Mouse (Mus musculus): Measurements from ENCODE around the gene Gm11096. TPM values are rescaled to one million over a fixed set of nuclear protein-coding genes. Genes with fewer than 3 reads are reported as not detected.

Gm11096 gene
- polyA plus RNA-seq, 1 experiment from 2014 or later, result not detected

DNA sequence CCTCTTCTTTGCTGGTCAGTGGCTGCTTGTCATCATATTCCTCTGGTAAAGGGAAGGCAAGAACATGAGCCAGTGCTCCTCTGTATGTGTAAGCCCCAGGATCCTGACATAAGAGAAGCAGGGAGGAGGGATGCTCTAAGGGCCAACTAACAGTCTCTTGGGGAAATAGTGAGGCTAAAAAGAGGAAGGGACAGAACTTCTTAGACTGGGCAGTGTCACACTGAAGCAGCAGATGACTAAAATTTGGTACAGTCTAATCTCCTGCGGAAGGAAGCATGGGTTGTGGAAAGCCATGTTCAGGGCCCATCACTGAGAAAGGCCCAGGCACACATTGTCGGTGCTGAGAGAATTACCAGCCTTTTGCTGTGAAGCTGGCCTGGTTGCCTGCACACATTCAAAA is 8.8 kb upstream of the Gm11096 start:
- no peak for DNase-seq (ENCODE audit: low spot score)
- H3K27me3 ChIP-seq (ENCODE audit: insufficient read depth, poor library complexity, severe bottlenecking), result no peaks in the 10 kb centered on the region
- H3K4me3 ChIP-seq, result no peak overlapping the region
- no peaks in the 10 kb centered on the region for H3K9me3 ChIP-seq
- H3K4me1 ChIP-seq (replicated peaks), result peaks cover 12% of the 10 kb centered on the region; the same call in 1 of the 2 replicates
- H3K27ac ChIP-seq, result no peak overlapping the region
- 83% methylated on average over 2 of the region's 2 CpGs for WGBS
- no peaks in the 10 kb centered on the region for H3K36me3 ChIP-seq

DNA sequence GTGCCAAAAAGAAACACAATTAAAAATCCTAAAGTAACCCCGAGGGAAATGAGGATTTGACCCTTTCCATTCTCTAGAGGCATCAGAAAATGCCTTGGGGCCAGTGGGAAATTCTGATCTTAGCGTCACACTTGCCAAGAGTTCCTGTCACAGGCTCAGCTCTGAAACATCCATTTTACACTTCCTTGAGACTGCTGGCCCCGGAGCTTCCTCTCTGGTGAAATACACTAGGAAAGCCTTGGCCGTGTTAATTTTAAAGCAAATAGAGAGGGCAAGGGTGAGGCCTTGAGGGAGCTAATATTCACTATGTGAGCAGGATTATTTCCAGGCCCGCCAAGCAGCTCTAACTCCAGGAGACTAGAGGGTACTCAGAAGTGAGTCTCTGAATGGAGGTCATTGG is 8.4 kb upstream of the Gm11096 start:
- no peaks in the 10 kb centered on the region for H3K36me3 ChIP-seq
- H3K4me3 ChIP-seq, result no peak overlapping the region
- peaks cover 12% of the 10 kb centered on the region; the same call in 1 of the 2 replicates for H3K4me1 ChIP-seq (replicated peaks)
- no peaks in the 10 kb centered on the region for H3K9me3 ChIP-seq
- 54% methylated on average over 5 of the region's 5 CpGs for WGBS
- peak; percentile 34 for DNase-seq (ENCODE audit: low spot score)
- no peaks in the 10 kb centered on the region for H3K27me3 ChIP-seq (ENCODE audit: insufficient read depth, poor library complexity, severe bottlenecking)
- H3K27ac ChIP-seq, result no peak overlapping the region

DNA sequence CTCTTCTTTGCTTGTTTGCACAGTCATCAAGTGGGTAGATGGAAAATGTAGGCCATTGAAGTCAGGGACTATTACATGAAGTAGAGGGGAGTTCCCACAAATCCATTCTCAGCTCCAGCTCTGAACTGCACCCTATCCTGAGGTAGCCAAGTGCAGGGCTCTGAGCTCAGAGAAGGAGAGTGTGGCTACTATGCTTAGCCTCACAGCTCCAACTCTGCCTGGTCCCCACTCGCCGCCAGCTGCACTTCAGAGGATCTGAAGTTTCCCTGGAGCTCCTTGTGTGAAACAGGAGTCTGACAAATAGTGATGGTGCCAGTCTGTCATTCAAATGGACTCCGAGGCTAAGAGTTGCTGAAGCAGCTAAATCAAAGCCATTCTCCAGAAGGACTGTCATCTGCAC is 13.7 kb downstream of the Gm11096 start:
- no peaks in the 10 kb centered on the region for H3K27me3 ChIP-seq (ENCODE audit: insufficient read depth, poor library complexity, severe bottlenecking)
- no peaks in the 10 kb centered on the region for H3K36me3 ChIP-seq
- WGBS, result 58% methylated on average over 3 of the region's 3 CpGs
- H3K9me3 ChIP-seq, result no peaks in the 10 kb centered on the region
- no peaks in the 10 kb centered on the region for H3K4me1 ChIP-seq (replicated peaks)
- H3K27ac ChIP-seq, result no peak overlapping the region
- DNase-seq (ENCODE audit: low spot score), result no peak
- H3K4me3 ChIP-seq, result no peak overlapping the region

DNA sequence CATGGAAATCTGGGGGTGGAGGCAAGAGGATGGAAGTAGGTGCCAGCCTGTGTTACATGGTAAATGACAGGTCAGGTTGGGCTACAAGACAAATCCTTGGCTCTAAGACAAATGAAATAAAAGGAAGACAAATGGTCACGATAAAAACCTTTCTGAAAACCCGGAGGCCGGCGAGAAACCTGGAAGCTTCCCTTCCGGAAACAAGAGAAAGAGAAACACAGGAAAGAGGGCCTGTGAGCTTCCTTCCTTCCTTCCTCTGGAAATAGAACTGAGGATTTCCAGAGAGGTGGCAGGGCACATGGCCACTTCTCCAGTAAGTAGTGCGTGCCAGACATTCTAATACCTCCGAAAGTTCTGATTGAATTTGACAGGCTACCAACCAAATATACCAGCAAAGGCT is 14.4 kb downstream of the Gm11096 start:
- H3K9me3 ChIP-seq, result no peaks in the 10 kb centered on the region
- DNase-seq (ENCODE audit: low spot score), result no peak
- no peaks in the 10 kb centered on the region for H3K27me3 ChIP-seq (ENCODE audit: insufficient read depth, poor library complexity, severe bottlenecking)
- 88% methylated on average over 7 of the region's 7 CpGs for WGBS
- no peak overlapping the region for H3K4me3 ChIP-seq
- no peak overlapping the region for H3K27ac ChIP-seq
- no peaks in the 10 kb centered on the region for H3K36me3 ChIP-seq
- no peaks in the 10 kb centered on the region for H3K4me1 ChIP-seq (replicated peaks)

DNA sequence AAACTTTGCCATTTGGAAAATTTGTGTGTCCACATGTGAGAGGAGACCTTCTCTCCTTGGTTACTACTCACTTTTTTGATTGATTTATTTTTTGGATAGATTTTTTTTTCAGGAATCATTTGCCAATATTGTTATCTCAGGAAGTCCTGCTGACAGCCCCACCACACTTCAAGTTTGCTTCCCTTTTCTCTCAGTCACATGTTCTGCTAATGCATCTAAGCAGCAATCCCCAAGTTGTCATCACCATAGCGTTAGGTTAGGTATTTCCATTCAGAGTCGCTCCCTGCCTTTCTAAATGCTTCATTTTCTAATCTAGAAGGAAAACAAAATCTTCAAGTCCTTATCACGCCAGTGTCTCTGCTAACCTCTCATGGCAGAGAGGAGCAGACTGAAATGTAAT is 17.8 kb downstream of the Gm11096 start:
- H3K9me3 ChIP-seq, result no peaks in the 10 kb centered on the region
- DNase-seq (ENCODE audit: low spot score), result no peak
- H3K27me3 ChIP-seq (ENCODE audit: insufficient read depth, poor library complexity, severe bottlenecking), result no peaks in the 10 kb centered on the region
- H3K27ac ChIP-seq, result no peak overlapping the region
- H3K4me3 ChIP-seq, result no peak overlapping the region
- WGBS, result 71% methylated on average over 3 of the region's 3 CpGs
- no peaks in the 10 kb centered on the region for H3K4me1 ChIP-seq (replicated peaks)
- H3K36me3 ChIP-seq, result no peaks in the 10 kb centered on the region

DNA sequence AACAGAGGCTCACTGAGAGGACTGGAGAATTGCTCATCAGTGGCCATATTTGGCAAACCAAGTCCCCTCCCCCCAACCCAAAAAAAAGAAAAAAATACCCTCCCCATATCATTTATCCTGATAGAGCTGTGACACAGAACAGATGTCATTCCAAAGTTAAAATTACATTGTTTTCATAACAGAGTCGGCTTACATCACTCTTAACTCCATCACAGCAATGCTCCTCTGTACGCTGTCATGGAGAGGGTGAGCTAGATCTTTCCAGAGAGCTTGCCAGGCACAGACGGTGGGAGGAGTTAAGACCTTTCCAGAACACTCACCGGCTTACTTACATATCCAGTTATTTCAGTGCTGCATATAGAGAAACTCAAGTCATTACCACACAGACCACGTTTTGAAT is 27.4 kb downstream of the Gm11096 start:
- Histone ChIP-seq H3K4me1 (replicated peaks) (no peaks in the 10 kb centered on the region), H3K9me3 (no peaks in the 10 kb centered on the region), H3K27ac (no peak overlapping the region), H3K27me3 (ENCODE audit: insufficient read depth, poor library complexity, severe bottlenecking) (no peaks in the 10 kb centered on the region), H3K4me3 (no peak overlapping the region), H3K36me3 (no peaks in the 10 kb centered on the region)
- 88% methylated on average over 5 of the region's 5 CpGs for WGBS
- DNase-seq (ENCODE audit: low spot score), result no peak

DNA sequence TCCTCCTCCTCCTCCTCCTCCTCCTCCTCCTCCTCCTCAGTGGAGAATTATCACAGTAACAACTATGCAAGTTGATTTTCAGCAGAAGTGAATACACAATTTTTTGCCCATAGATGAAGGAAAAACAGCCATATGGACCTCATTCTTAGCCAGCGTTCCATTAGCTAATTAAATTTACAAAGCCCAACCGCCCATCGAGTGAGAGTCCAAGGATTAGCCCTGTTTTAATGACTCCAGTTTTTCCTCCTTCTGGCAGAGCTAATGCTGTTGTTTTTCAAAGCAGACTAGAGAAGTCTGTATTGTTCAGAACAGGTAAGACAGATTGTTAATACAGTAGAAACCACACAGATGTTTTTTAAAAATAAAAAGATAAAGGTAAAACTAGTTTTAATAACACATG is 31.8 kb downstream of the Gm11096 start:
- H3K4me3 ChIP-seq, result no peak overlapping the region
- no peak overlapping the region for H3K27ac ChIP-seq
- DNase-seq (ENCODE audit: low spot score), result no peak
- WGBS, result 76% methylated on average over 3 of the region's 3 CpGs
- no peaks in the 10 kb centered on the region for H3K36me3 ChIP-seq
- no peaks in the 10 kb centered on the region for H3K4me1 ChIP-seq (replicated peaks)
- no peaks in the 10 kb centered on the region for H3K9me3 ChIP-seq
- H3K27me3 ChIP-seq (ENCODE audit: insufficient read depth, poor library complexity, severe bottlenecking), result no peaks in the 10 kb centered on the region

DNA sequence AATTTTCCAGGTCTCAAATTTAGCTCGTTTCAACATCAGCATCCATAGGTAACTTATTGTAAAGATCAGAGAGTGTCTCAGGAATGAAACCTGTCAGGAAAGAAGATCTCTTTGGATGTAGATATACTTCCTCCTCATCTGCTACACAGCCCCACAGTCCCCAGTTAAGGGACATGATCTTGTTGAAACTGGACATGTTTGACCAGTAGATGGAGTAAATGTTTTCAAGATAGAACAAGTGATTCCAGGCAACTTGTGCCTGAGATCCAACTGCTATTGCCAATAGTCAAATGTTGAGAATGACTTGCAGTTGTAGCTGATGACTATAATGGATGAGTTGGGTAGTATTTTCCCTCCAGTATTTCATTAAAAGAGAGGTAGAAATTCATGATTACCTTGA is 35.9 kb downstream of the Gm11096 start:
- peaks cover 15% of the 10 kb centered on the region for H3K4me1 ChIP-seq (replicated peaks)
- 83% methylated on average over 1 of the region's 1 CpGs for WGBS
- no peaks in the 10 kb centered on the region for H3K36me3 ChIP-seq
- no peak overlapping the region for H3K4me3 ChIP-seq
- no peaks in the 10 kb centered on the region for H3K27me3 ChIP-seq (ENCODE audit: insufficient read depth, poor library complexity, severe bottlenecking)
- no peaks in the 10 kb centered on the region for H3K9me3 ChIP-seq
- no peak overlapping the region for H3K27ac ChIP-seq
- DNase-seq (ENCODE audit: low spot score), result no peak

DNA sequence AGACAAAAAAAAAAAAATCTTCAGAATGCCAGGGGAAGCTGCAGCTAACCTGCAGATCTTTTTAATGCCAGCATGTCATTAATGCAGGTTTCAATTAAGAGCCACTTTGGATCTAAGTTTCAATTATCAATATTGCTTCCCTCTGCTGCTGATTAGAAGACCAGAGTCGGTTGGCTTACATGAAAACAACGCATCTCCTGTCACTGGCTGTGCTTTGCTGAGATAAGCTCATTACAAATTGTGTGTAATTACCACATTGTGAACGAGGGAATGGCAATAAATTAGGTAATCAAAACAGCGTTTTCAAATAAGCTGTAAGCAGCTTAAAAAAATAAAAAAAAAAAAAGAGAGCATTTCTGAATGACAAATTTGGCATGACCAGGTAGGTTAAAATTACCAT is 38.2 kb downstream of the Gm11096 start:
- 83% methylated on average over 4 of the region's 4 CpGs for WGBS
- Histone ChIP-seq H3K4me1 (replicated peaks) (peaks cover 18% of the 10 kb centered on the region), H3K36me3 (no peaks in the 10 kb centered on the region), H3K27me3 (ENCODE audit: insufficient read depth, poor library complexity, severe bottlenecking) (no peaks in the 10 kb centered on the region), H3K27ac (no peak overlapping the region), H3K4me3 (no peak overlapping the region), H3K9me3 (no peaks in the 10 kb centered on the region)
- DNase-seq (ENCODE audit: low spot score), result no peak

DNA sequence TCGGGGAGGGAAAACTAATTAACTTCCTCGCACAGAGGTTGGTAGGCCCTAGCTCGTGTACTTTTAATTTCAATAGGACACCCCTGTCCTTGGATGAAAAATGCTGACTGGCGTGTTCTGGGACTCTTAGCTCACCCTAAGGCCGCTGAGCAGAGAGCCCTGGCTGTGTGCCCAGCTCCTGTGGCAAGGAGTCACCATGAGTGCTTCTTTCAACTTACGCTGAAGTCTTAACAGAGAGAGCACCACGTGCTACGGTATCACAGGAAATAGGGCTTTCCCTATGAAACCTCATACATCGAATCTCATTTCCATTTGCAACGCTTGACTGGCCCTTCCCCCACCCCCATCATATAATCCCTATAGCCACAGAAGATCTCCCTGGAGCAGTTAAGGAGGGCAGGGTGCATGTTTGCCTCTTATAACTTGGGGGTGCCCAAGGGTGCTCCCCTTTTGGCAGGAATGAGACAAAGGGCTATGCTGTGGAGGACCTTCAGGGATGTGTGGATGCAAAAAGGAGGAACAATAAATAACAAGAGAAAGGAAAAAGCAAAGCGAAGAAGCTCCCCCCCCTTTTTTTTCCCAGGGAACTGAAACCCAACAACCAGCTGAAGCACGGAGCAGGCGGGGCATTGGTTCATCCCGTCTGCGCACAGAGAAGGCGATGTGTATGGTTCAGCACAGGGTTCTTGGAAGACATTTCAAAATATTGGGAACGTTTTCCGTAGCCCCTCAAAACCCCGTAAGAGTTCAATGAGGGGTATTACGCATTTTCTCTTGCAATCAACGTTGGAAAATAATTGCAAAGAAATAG is 39.0 kb downstream of the Gm11096 start:
- H3K36me3 ChIP-seq, result no peaks in the 10 kb centered on the region
- H3K9me3 ChIP-seq, result no peaks in the 10 kb centered on the region
- H3K4me3 ChIP-seq, result no peak overlapping the region
- peaks cover 18% of the 10 kb centered on the region for H3K4me1 ChIP-seq (replicated peaks)
- no peak overlapping the region for H3K27ac ChIP-seq
- 79% methylated on average over 21 of the region's 21 CpGs for WGBS
- H3K27me3 ChIP-seq (ENCODE audit: insufficient read depth, poor library complexity, severe bottlenecking), result no peaks in the 10 kb centered on the region
- DNase-seq (ENCODE audit: low spot score), result no peak

DNA sequence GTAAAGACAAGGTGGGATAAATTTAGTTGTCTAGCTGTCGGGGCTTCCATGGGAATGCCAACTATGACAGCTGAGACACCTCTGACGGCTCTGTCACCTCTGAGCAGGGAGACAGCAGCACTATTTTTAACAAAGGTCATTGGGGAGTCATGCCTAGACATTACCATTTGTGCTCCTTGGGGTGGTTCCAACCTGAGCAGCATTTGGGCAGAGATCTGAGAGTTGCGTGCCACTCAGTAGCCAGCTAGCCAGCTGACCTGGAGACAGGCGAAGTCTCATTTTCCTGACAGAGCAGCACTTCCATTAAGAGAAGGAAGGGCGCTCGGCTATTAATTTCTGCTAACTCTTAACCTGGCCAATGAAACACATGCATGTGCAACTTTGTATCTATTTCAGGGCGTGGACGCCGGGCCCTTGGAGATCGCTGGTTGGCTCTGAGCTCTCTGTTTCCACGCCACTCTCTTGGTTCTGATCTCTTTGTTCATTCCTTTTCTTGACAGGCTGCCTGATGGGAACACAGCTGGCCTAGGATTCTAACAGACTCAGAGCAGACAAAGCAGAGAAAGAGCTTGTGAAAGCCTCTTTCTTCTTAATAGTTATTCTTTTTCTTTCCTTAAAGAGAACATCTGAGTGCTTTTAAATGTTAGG is 40.4 kb downstream of the Gm11096 start:
- peak; percentile 17 for DNase-seq (ENCODE audit: low spot score)
- H3K4me3 ChIP-seq, result no peak overlapping the region
- H3K36me3 ChIP-seq, result no peaks in the 10 kb centered on the region
- H3K27ac ChIP-seq, result peak overlapping the region; percentile 3; the same call in 1 of the 2 replicates
- H3K9me3 ChIP-seq, result no peaks in the 10 kb centered on the region
- H3K4me1 ChIP-seq (replicated peaks), result peaks cover 18% of the 10 kb centered on the region
- H3K27me3 ChIP-seq (ENCODE audit: insufficient read depth, poor library complexity, severe bottlenecking), result no peaks in the 10 kb centered on the region
- WGBS, result 63% methylated on average over 11 of the region's 11 CpGs

DNA sequence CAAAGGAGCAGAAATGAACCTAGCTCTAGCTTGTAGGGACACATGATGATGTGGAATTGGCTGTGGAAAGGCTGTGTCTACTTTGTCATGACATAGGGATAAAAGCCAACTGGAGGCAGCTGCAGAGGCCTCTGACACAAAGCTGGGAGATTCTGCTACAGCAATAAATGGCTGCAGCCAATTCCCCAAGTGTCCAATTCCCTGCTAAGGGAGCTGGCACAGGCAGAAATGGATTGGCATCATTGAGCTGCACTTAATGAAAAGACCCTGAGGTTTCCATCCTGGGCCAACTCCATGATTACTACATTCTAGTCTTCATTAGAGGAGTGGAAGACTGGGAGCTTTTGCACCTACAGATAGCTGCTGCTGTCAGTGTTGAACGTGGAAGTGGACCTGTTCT is 44.8 kb downstream of the Gm11096 start:
- Histone ChIP-seq H3K27ac (no peak overlapping the region), H3K36me3 (no peaks in the 10 kb centered on the region), H3K9me3 (no peaks in the 10 kb centered on the region), H3K4me3 (no peak overlapping the region), H3K27me3 (ENCODE audit: insufficient read depth, poor library complexity, severe bottlenecking) (no peaks in the 10 kb centered on the region), H3K4me1 (replicated peaks) (peaks cover 10% of the 10 kb centered on the region)
- WGBS, result 90% methylated on average over 1 of the region's 1 CpGs
- DNase-seq (ENCODE audit: low spot score), result no peak
